Mouse (Mus musculus): ENCODE measurements around the gene Il2ra. TPM values are rescaled to one million over a fixed set of nuclear protein-coding genes. Genes with fewer than 3 reads are reported as not detected.
"Not testable (repeated sequence)": the region's sequence is repeated elsewhere in the genome, so short reads cannot be mapped to it uniquely, and the experiment has no call there.

The Il2ra gene
- total RNA-seq (2015; ENCODE audit: low replicate concordance): 0.77 TPM in 1 of 2 replicates, not detected in the other
- total RNA-seq (2017; ENCODE audit: low replicate concordance): 0.42 TPM in 1 of 2 replicates, not detected in the other

- ATAC-seq (replicated peaks; ENCODE audit: low FRiP score, poor library complexity, severe bottlenecking): no peak
Observed at GRCm38 (mm10) chr2:11642451-11642941, at the start of gene Il2ra. Gene Il2ra, plus strand, starts transcription at chr2:11642807.

DNA sequence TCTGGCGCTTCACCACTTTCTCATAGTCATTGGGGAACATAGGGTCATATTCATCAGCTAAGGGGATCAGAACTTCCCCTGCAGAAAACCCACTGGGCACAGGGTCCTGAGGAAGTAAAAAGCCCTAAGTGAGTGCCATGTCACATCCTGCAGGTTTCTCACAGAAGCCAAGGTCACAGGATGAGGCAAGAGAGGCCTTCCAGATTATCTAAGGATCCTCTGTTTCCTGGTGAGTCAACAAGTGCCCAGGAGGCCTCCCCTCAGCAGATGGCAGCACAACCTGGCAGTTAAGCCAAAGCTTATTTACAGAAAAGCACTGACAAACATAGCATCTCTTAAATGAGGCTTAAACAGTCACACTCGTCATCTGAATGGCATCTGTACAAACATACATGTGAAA lies 45.9 kb upstream of the Il2ra start:
- no peak for ATAC-seq (replicated peaks; ENCODE audit: low FRiP score, poor library complexity, severe bottlenecking)

DNA sequence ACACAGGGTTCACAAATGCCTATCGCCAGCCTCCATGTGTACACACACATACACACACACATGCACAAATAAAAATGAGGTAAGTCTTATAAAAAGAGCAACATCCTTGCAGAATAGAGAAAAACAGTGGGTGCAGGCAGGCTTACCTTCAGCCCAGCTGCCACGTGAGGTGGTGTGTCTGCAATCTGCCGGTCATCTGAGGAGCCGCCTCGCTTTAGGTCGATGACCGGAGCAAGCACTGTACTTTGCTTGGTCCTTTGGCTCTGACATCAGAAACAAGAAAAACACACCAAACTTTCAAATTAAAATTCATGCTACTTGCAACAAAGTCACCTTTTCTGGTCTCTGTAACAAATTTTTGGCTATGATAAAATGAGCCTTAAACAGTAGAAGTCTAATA lies 44.7 kb upstream of the Il2ra start:
- ATAC-seq (replicated peaks; ENCODE audit: low FRiP score, poor library complexity, severe bottlenecking): no peak

DNA sequence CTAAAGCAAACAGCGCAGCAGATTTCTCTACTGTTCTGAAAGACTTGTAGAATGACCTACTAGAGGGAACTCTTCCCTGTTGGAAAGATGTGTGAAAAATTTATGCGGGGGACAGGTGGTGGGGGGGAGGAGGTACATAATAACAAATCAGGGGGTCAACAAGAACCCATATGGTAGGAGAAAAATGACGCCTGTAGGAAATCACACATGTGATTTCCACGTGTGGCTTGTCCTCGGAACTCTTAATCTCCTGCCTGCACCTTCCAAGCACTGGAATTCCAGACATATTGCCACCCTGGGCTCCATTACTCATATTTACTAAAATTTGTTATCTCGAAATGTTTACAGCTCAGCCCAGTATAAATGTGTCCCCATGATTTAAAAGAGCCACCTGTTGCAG lies 40.8 kb upstream of the Il2ra start:
- ATAC-seq (replicated peaks; ENCODE audit: low FRiP score, poor library complexity, severe bottlenecking): no peak

DNA sequence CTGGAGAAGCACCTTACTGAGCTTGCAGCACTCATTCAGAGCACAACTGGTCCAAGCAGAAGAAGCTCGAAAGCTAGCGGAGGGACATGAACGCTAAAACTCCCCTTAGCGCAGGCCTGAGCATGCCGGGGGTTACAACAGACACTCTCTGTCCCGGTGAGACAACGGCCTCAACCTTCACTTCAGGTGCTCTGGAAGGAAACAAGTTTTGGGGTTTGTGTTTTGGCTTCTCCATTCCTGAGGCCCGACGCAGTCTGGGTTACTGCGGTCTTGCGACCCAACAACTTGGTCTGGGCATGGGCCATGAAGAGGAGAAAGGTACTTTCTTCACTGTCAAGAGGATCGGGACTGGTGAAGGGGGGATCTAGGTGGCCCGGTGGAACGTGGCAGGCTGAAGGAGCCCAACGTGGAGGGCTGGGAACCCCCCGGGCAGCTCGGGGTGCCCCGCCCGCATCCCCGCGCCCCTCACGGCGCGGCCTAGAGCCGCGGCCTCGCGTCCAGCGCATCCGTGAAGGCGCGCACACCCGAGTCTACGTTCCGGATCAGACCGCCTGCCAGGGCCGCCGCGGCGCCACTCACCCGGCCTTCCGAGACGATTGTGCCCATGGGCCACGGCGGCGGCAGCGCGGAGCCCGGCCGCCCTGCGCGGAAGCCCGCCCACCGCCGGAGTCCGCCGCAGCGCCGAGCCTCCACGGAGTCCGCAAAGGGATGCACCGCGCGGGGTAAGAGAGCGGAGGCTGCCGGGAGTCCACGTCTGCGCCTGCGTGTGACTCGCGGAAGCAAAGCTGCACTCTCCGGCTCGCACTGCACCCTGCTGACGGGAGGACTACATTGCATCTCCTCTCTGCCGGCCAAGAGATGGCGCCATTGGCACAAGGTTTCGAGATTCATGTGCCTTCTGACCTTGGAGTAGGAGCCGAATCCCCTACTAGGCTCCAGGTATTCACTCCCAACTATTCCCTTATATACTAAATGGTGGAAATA lies 39.8 kb upstream of the Il2ra start:
- peak; percentile 100 for ATAC-seq (replicated peaks; ENCODE audit: low FRiP score, poor library complexity, severe bottlenecking)

DNA sequence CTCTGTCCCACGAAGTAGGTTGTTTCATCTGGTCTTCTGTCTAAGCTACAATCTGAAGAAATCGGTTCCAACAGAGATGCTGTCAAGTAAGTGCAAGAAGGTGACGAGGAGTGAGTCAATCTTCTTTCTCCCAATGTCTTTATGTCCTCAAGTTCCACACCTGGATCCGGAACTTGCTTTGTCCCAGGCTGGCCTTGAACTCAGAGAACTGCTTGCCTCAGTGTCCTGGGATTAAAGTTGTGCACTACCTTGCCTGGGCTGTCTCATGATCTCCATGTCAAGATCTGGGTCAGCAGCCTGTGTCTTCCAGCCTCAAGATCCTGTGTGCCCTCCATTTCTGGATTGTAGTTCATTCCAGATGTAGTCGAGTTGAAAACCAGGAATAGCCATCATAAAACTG lies 38.6 kb upstream of the Il2ra start, which contains the start of gene Rbm17:
Gene Rbm17, minus strand, starts transcription at position 101 of the 400 bp plus-strand sequence.
- ATAC-seq (replicated peaks; ENCODE audit: low FRiP score, poor library complexity, severe bottlenecking): no peak

DNA sequence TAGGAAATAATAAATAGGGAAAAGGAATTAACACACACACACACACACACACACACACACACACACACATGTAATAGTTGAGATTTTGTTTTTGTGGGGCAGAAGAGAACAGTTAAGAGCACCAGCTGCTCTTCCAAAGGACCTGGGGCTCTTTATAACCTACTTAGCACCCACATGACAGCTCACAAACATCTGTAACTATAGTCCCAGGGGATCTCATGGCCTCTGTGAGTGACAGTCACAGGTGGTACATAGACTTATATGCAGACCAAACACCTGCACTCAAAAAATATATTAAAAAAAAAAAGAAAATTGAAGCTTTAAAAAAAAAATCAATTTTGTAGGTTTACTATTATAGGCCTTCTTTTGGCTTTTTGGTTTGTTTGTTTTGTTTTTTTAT lies 37.7 kb upstream of the Il2ra start:
- no peak for ATAC-seq (replicated peaks; ENCODE audit: low FRiP score, poor library complexity, severe bottlenecking)

- not testable (repeated sequence) for ATAC-seq (replicated peaks; ENCODE audit: low FRiP score, poor library complexity, severe bottlenecking)
Observed at GRCm38 (mm10) chr2:11606718-11607117, 35.9 kb upstream of the Il2ra start.

DNA sequence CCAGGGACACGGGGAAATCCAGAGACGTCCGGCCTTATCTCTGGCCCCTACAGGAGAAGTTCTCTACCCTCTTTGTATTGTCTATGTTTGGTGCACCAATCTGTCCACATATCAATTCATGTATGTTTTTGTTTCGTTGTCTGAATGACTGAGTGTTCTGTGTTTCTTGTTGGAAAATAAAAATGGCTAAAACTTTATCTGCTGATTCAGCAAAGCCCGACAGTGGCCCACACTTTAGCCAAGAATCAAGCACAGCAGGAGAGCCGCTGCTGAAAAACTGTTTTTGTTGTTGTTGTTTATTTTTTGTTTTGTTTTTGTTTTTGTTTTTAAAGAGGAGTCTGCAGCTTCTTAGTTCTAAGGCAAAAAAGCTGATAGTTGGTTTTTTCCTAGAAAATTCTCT lies 29.7 kb upstream of the Il2ra start:
- not testable (repeated sequence) for ATAC-seq (replicated peaks; ENCODE audit: low FRiP score, poor library complexity, severe bottlenecking)

DNA sequence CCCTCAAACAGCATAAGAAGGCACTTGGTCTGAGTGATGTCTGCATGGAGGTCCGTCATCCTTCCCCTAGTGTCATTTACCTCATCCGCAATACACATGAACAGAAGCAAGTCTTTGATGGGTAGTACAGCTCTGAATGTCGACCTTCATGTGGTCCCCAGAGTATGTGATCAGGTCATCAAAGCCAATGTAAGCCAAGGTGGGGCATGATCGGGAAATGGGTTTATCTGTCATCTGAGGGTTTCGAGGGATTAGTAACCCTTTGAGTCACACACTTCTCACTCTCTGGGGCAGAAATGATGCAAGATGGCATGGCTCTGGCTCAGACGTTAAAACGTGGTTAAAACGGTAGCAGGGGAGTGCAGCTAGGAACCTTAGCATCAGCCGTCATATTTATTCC lies 25.8 kb upstream of the Il2ra start:
- no peak for ATAC-seq (replicated peaks; ENCODE audit: low FRiP score, poor library complexity, severe bottlenecking)

GRCm38 (mm10) chr2:11619598-11619997 lies 23.0 kb upstream of the Il2ra start:
- ATAC-seq (replicated peaks; ENCODE audit: low FRiP score, poor library complexity, severe bottlenecking): no peak

GRCm38 (mm10) chr2:11623173-11623572 lies 19.4 kb upstream of the Il2ra start:
- ATAC-seq (replicated peaks; ENCODE audit: low FRiP score, poor library complexity, severe bottlenecking): no peak

DNA sequence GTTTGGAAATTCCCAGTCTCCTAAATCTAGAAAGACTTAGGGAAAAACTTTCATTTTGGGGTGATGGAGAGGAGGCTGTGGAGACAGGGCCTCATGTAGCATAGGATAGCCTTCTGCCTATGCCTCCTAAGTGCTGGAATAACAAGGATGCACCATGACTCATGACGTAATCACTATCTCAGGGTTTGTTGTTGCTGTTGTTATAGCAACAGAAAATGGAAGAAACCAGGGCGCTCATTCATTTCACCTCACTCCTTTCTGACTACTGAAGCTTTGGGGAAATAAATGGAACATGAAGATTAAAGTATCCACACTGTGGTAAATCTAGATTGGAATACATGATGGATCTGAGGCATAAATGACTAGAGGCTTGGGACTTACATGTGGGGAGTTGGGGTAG lies 18.9 kb upstream of the Il2ra start:
- no peak for ATAC-seq (replicated peaks; ENCODE audit: low FRiP score, poor library complexity, severe bottlenecking)

GRCm38 (mm10) chr2:11625890-11626289 lies 16.7 kb upstream of the Il2ra start, which contains the start of gene Gm17490:
Gene Gm17490, minus strand, starts transcription at chr2:11626264.
- no peak for ATAC-seq (replicated peaks; ENCODE audit: low FRiP score, poor library complexity, severe bottlenecking)

DNA sequence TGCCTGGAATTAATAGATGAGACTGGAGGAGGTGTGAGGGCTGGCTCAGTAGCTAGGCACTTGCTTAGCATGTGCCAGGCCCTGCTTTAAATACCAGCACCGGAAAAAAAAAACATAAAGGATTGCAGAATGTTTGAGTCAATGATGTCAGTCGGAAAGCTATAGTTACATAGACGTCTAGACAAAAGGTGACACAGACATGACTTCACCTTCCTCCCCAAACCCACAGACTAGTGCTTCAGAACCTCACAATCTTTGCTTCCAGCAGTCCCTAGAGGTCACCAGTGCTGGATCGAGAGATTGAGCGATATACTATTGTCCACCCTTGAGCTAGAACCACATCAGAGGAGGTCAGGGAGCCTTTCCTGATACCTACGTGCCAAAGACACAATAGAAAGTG lies 7.6 kb upstream of the Il2ra start:
- no peak for ATAC-seq (replicated peaks; ENCODE audit: low FRiP score, poor library complexity, severe bottlenecking)

GRCm38 (mm10) chr2:11635471-11636137 lies 7.0 kb upstream of the Il2ra start:
- no peak for ATAC-seq (replicated peaks; ENCODE audit: low FRiP score, poor library complexity, severe bottlenecking)

GRCm38 (mm10) chr2:11636138-11636480 lies 6.5 kb upstream of the Il2ra start:
- ATAC-seq (replicated peaks; ENCODE audit: low FRiP score, poor library complexity, severe bottlenecking): no peak

DNA sequence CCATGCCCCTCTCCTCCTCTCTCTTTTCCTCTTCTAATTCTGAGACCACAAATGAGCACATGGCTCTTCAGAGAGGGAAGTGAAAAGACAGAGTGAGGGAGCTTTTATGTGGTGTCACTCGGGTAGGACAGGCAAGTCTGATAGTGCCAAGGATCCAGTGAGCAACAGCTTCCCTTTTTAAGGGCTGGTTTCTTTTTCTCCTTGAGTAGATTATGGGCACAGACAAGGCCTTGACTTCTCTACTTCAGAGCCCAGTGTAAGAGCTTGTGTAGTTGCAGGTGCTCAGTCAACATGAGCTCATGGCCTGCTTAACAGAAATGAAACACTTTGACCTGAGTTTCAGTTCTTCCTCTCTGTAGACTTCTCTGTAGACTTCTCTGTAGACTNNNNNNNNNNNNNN lies 5.5 kb upstream of the Il2ra start:
- no peak for ATAC-seq (replicated peaks; ENCODE audit: low FRiP score, poor library complexity, severe bottlenecking)

DNA sequence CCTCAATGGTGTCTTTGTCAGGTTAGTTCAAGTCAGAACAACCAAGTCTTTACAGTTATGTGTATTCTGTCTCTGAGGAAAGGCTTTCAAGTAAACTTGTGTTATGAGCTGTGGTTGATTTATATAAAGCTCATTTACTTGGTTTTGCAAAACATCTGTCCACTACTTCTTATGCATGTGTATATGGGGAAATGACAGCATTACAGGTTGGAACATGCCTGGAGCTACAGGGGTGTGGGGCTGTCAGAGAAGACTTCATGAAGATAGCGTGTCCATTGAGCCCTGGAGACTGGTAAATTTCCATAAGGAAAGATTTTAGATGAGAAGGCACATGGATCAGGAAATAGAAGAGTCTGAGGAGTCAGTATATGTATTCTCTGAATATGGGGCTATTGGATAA lies 1.4 kb downstream of the Il2ra start:
- ATAC-seq (replicated peaks; ENCODE audit: low FRiP score, poor library complexity, severe bottlenecking): no peak

- no peak for ATAC-seq (replicated peaks; ENCODE audit: low FRiP score, poor library complexity, severe bottlenecking)
Observed at GRCm38 (mm10) chr2:11645297-11645696, 2.7 kb downstream of the Il2ra start.

- no peak for ATAC-seq (replicated peaks; ENCODE audit: low FRiP score, poor library complexity, severe bottlenecking)
Observed at GRCm38 (mm10) chr2:11651476-11651875, 8.9 kb downstream of the Il2ra start.

Measured in erythroblast, adult 5-6 weeks (primary cell).